Mouse (Mus musculus): ENCODE results near the gene Dus3l. TPM values are rescaled to one million over a fixed set of nuclear protein-coding genes. Genes with fewer than 3 reads are reported as not detected.

Gene Dus3l
- polyA plus RNA-seq, 1 experiment from 2014 or later, result 48.0 TPM

Other genes with a start within 250 kb of the Dus3l start
- gene Gm20219, start 210.4 kb upstream of the Dus3l start, polyA plus RNA-seq (2014; fragmentation: Nextera tagmentation; extraction: Ambion mirVana), result 1.6 and 1.8 TPM in 2 replicates
- gene Safb2, start 180.2 kb upstream of the Dus3l start, polyA plus RNA-seq (2014; fragmentation: Nextera tagmentation; extraction: Ambion mirVana), result 53.0 and 72.3 TPM in 2 replicates
- gene Safb, start 179.9 kb upstream of the Dus3l start, polyA plus RNA-seq (2014; fragmentation: Nextera tagmentation; extraction: Ambion mirVana), result 81.2 and 102 TPM in 2 replicates
- 234 and 245 TPM in 2 replicates for gene 2410015M20Rik, start 155.0 kb upstream of the Dus3l start, polyA plus RNA-seq (2014; fragmentation: Nextera tagmentation; extraction: Ambion mirVana)
- 2,148 and 2,776 TPM in 2 replicates for gene Rpl36, start 151.3 kb upstream of the Dus3l start, polyA plus RNA-seq (2014; fragmentation: Nextera tagmentation; extraction: Ambion mirVana)
- 45.9 and 63.2 TPM in 2 replicates for gene Lonp1, start 137.9 kb upstream of the Dus3l start, polyA plus RNA-seq (2014; fragmentation: Nextera tagmentation; extraction: Ambion mirVana)
- 1.2 and 1.3 TPM in 2 replicates for gene Catsperd, start 136.6 kb upstream of the Dus3l start, polyA plus RNA-seq (2014; fragmentation: Nextera tagmentation; extraction: Ambion mirVana)
- 80.7 and 107 TPM in 2 replicates for gene Ranbp3, start 91.5 kb upstream of the Dus3l start, polyA plus RNA-seq (2014; fragmentation: Nextera tagmentation; extraction: Ambion mirVana)
- gene Ndufa11, start 47.0 kb upstream of the Dus3l start, polyA plus RNA-seq (2014; fragmentation: Nextera tagmentation; extraction: Ambion mirVana), result 447 and 572 TPM in 2 replicates
- gene Vmac, start 46.7 kb upstream of the Dus3l start, polyA plus RNA-seq (2014; fragmentation: Nextera tagmentation; extraction: Ambion mirVana), result 17.6 and 23.6 TPM in 2 replicates
- 9.5 and 12.9 TPM in 2 replicates for gene Nrtn, start 7.2 kb upstream of the Dus3l start, polyA plus RNA-seq (2014; fragmentation: Nextera tagmentation; extraction: Ambion mirVana)
- 1.7 and 2.3 TPM in 2 replicates for gene Prr22, start 5.5 kb downstream of the Dus3l start, polyA plus RNA-seq (2014; fragmentation: Nextera tagmentation; extraction: Ambion mirVana)
- 2.3 and 3.9 TPM in 2 replicates for gene Rfx2, start 66.3 kb downstream of the Dus3l start, polyA plus RNA-seq (2014; fragmentation: Nextera tagmentation; extraction: Ambion mirVana)
- gene Acsbg2, start 109.7 kb downstream of the Dus3l start, polyA plus RNA-seq (2014; fragmentation: Nextera tagmentation; extraction: Ambion mirVana), result not detected in 2 replicates
- 0.15 and 0.30 TPM in 2 replicates for gene 1700061G19Rik, start 110.7 kb downstream of the Dus3l start, polyA plus RNA-seq (2014; fragmentation: Nextera tagmentation; extraction: Ambion mirVana)
- 35.5 and 35.8 TPM in 2 replicates for gene Mllt1, start 170.7 kb downstream of the Dus3l start, polyA plus RNA-seq (2014; fragmentation: Nextera tagmentation; extraction: Ambion mirVana)
- not detected in 2 replicates for gene Acer1, start 217.4 kb downstream of the Dus3l start, polyA plus RNA-seq (2014; fragmentation: Nextera tagmentation; extraction: Ambion mirVana)
- gene Clpp, start 225.5 kb downstream of the Dus3l start, polyA plus RNA-seq (2014; fragmentation: Nextera tagmentation; extraction: Ambion mirVana), result 173 and 206 TPM in 2 replicates
- 54.8 and 55.8 TPM in 2 replicates for gene Alkbh7, start 232.6 kb downstream of the Dus3l start, polyA plus RNA-seq (2014; fragmentation: Nextera tagmentation; extraction: Ambion mirVana)
- 1.4 TPM in 1 of 2 replicates, not detected in the other for gene Pspn, start 235.3 kb downstream of the Dus3l start, polyA plus RNA-seq (2014; fragmentation: Nextera tagmentation; extraction: Ambion mirVana)
- 65.1 and 65.6 TPM in 2 replicates for gene Gtf2f1, start 246.5 kb downstream of the Dus3l start, polyA plus RNA-seq (2014; fragmentation: Nextera tagmentation; extraction: Ambion mirVana)
- 0.24 and 0.39 TPM in 2 replicates for gene Gm17949, start 246.7 kb downstream of the Dus3l start, polyA plus RNA-seq (2014; fragmentation: Nextera tagmentation; extraction: Ambion mirVana)